Mouse (Mus musculus) WW6 (cell line): Measurements from ENCODE around the gene Tctex1d4.
A peak's percentile ranks its signal among the peaks of the same experiment; 100 is the strongest.

Experiments used
- DNase-seq: peaks from one replicate; pipeline ENCODE4 v3.0.0-alpha.2; 2013; ENCODE audit warnings: low read depth, low spot score

The Tctex1d4 gene

DNA sequence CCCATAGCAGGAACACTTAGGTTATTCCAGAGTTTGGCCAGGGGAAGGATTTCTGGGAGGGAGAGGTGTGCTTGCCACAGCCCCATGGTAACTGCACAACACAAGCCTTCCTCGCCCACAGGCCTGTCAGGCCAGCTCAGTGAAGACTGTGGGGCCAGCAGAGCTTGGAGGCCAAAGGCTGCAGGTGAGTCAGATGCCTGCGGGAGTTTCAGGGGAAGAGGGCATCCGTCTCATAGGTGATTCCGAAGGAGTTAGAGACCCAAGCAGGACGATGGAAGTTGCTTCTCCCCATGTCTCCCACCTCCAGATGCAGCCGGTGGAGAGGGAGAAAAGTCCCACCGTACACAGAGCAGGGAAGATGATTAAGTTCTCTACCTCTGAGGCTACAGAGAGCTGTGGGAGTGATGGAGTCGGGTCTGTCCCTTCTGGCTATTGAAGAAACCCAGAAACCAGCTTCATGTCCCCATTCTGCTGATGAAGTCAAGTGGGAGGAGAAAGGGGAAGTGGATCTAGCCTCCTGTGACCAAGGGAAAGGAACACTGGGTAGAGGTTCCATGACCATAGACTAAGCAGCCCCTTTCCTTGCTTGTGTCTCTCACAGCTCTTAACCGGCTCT, at the start of gene Tctex1d4:
Tctex1d4 (plus strand) TSS at position 120 of the 616 bp plus-strand sequence.
- no peak for DNase-seq

DNA sequence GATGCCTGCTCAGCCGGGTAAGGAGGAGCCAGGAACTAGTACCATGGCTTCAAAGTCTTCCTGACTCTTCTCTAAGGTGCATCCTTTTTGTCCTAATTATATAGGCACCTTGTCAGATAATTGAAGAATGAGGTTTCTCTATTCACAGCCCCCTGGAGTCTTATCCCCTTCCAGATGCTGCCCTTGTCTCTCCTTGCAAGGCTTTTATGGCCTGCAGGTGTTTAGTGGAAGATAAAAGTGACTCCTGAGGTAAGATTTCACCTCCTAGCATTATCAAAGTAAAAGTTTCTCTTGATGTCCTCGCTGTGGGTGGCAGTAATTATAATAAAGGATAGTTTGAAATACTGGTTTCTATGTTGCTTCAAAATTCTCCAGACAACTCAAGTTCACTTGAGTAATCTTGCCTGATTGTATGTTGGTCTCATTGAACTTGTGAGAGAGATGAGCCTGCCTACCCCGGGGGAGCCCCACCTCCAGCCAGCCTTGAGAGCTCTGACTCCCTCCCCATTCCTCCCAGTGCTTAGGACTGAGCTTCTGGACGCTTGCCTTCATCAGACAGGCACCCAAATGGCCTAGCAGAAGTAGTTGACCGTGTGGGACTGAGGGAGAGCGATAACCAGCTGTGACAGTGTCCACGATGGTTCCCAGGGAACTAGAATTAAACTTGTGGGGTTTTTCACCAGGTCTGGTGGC, 38.5 kb upstream of the Tctex1d4 start:
- DNase-seq = no peak

DNA sequence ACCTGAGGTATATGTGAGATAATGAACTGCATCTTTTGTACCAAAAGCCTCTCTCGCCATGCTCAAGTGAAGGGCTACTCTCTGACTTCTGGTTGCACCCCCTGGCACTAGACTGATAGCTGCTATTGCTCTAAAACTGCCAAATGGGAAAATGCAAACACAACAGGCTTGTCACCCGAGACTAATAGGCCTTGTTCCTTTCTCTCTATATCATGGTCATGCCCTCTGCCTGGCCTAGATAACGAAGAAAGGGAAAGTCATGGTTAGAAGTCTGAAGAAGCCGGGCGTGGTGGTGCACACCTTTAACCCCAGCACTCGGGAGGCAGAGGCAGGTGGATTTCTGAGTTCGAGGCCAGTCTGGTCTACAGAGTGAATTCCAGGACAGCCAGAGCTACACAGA, 36.0 kb upstream of the Tctex1d4 start:
- DNase-seq = no peak

DNA sequence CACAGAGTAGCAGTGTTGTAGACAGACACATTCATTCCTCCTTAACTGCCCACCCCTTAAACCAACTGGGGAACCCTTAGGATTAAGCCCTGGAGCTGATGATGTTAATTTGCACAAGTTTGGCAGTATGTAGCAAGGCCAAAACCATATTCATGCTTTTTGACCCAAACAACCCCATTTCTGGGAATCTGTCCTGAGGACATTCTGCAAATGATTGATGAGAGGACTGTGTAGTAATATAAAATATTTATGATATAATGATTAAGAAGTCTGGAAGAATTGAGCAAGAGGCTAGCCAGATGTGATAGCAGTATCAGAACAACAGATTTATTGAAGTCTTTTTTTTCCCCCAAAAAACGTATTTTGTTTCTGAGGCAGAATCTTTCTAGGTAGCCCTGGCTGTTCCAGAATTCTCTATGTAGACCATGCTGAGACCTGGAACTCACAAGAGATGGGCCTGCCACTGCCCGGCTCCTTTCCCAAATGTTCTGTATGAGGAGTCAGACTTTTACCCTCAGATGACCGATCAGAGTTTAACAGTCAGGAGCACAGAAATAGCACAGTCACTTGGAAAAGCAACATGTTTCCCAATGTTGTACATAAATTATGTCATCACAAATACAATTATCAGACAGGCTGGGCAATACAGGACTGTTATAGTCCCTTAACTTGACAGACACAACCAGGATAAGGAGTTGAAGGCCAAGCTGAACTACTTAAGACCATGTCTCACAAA, 31.8 kb upstream of the Tctex1d4 start:
- DNase-seq = no peak

DNA sequence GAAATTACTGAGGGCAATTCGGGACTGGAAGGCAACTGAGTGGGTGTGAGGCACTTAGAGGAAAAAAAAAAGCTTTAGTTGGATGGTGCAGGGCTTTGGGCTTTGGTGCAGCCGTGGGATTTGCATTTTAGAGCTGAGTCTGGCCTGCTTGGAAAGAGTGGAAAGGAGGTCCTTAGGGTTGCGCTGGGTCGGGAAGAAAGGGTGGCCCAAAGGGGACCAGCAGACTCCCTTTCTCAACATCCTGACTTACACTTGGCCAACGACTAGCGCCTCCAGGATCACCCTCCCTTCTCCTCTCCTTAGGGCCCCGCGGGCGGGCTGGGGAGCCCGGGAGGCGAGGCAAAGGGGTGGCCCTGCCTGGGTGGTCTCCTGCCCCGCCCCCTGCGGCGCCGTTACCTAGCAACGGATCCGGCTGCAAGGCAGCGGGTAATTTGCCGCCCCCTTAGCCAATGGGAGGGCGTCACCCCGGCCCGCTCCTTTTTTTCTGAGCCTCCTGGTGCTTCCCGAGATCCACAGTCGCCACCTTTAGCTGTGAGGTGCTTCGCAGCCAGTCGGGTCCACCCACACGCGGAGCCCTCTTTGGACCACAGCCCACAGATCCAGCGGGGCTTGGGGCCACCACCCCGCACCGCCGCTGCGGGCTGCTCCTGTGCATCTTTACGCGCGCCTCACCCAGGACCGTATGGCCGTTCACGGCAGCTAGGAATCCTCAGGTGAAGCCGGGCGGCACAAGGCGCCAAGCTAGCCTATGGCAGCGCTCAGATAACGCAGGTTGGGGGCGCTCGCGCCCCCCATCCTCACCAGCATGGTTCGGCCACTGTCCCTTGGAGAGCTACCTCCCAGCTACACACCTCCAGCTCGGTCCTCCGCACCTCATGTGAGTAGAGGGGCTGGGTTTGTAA, 30.8 kb upstream of the Tctex1d4 start, which contains the start of gene Ptch2:
Ptch2 (plus strand) TSS at position 525 of the 902 bp plus-strand sequence.
- peak; percentile 78 for DNase-seq

DNA sequence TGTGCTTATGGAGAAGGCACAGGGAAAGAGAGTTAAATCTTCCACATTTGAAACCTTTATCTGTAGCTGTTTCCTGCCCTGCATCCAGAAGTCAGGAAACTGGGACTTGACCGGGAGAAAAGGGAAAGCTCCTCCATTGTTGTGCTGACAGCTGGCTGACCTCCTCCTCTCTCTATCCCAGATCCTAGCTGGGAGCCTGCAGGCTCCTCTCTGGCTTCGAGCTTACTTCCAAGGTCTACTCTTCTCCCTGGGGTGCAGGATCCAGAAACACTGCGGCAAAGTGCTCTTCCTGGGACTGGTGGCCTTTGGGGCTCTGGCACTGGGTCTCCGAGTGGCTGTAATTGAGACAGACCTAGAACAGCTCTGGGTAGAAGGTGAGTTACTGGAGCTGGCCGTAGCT, 29.9 kb upstream of the Tctex1d4 start:
- no peak for DNase-seq

DNA sequence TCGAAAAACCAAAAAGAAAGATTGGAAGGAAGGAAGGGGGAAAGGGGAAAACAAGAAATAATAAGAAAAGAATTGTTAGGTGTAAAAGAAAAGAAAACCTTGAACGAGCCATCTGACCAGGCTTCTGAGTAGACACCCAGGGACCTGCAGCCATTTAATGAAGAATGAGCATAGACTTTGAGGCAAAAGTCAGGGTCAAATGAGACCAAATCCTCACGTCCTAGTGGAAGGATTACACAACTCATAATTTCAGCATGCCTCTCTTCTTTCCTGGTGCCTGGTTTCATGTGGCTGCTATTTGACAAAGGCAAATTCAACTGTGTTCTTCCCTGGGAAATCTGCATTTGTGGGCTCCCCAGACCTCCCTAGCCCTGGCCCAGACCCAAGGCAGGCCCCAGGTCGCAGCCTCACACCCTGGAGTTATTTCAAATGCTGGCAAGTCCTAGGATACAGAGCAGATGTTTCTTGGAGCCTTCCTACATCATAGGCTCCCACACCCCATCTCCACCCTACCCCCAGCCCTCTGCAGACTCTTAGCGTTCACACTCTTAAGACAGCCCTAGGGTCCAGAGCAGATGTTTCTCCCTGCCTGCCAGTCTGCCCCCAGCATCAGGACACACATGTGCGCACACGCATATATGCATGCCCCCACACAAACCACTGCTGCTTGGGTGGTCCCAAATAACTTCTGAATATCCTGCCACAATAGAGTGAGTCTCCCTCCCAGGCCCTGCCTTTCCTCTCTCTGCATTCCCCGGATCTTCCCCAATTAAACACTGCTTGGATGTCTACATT, 28.4 kb upstream of the Tctex1d4 start:
- no peak for DNase-seq

DNA sequence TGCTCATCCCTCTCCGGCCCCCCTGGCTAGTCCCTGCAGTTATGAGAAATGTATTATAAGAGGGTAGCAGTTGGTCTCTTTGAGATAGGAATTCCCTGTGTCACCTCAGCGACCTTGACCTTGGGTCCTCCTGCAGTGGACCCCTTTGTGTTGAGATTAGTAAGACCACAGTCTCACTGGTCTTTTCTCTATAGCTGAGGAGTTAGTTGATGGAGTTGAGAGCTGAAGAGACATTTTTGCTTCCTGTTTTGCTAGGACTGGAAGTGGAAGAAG, 27.9 kb upstream of the Tctex1d4 start:
- DNase-seq = no peak

DNA sequence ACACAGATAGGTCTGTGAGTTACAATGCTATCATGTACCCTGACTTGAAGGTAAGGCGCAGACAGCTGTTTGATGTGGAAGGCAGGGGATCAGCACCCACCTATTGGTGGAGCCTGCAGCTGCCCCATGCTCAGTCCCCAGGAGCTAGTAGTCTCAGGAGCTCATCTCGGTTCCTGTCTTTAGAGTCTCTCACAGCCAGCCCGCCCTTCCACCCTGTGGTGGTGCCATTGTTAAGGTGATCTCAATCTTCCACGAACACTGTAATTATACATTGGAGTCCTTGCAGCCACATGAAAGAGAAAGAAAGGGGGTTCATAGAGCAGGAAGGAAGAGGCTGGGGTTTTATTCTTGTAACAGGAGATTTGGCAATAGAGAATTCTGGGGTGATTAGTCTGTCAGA, 26.6 kb upstream of the Tctex1d4 start:
- DNase-seq = no peak

DNA sequence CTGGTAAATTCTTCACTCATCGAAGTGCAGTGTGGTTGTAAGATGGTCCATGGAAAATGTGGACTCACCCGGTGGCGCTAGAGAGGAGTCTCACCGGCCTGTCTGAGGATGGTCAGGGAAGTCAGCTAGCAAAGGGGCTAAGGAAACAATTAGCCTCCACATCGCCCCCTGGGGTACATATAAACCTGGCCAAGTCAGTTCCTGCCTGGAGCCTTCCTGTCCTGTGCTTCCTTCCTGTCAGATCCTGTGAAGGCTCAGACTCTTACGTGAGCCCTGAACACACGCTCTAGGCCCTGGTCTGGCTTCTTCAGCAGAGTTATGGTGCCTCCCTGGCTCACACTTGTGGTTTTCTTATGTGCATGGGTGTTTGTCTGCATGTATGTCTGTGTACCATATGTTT, 25.4 kb upstream of the Tctex1d4 start:
- DNase-seq = peak; percentile 65

DNA sequence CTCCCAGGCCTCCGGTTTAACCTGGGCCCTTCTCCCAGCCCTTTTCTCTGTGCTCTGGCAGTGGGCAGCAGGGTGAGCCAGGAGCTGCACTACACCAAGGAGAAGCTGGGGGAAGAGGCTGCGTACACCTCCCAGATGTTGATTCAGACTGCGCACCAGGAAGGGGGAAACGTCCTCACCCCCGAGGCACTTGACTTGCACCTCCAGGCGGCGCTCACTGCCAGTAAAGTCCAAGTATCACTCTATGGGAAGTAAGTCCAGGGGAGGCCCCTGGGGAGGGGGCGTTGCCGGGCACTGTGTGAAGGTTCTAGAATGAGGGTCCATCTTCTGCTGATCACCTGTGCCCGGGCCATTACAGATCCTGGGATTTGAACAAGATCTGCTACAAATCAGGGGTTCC, 21.9 kb upstream of the Tctex1d4 start:
- no peak for DNase-seq

DNA sequence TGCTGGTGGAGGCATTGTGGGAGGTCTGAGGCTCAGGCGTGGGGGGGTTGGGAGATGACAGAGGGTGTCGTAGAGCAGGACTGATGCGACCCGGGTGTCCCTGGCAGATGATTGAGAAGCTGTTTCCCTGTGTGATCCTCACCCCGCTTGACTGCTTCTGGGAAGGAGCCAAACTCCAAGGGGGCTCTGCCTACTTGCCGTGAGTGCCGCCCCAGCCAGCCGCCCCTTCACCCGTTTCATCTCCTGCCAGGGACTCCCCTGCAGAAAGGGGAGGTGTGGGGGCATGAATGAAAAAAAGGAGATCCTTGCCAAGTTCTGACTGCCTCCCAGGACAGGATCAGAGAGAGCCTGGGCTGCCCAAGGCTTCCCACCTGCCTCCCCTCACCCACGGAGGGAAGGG, 21.5 kb upstream of the Tctex1d4 start:
- no peak for DNase-seq

DNA sequence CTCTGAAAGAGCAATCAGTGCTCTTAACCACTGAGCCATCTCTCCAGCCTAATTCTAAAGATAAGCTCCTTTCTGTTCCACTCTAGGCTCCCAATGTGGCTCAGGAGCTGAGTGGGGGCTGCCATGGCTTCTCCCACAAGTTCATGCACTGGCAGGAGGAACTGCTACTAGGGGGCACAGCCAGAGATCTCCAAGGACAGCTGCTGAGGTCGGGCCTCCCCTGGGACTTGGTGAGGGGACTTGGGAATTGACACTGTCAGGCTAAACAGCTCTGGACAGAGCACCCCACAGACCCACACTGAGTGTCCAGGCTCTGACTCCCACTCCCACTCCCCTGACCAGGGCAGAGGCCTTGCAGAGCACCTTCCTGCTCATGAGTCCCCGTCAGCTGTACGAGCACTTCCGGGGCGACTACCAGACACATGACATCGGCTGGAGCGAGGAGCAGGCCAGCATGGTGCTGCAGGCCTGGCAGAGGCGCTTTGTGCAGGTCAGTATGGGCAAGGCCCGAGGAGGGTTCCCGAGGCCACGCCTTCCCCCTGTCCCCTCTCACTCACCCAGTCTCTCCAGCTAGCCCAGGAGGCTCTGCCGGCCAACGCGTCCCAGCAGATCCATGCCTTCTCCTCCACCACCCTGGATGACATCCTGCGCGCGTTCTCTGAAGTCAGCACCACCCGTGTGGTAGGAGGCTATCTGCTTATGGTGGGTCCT, 18.6 kb upstream of the Tctex1d4 start:
- DNase-seq = no peak

DNA sequence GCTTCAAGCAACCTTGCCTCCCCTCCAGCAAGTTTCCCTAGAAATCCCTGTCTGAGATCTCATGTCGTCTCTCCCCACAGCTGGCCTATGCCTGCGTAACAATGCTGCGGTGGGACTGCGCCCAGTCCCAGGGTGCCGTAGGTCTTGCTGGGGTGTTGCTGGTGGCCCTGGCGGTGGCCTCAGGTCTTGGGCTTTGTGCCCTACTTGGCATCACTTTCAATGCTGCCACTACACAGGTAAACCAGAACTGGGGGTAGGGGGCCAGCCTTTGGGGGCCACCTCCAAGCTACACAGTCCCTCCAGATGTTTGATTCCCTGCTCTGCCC, 18.1 kb upstream of the Tctex1d4 start:
- no peak for DNase-seq

DNA sequence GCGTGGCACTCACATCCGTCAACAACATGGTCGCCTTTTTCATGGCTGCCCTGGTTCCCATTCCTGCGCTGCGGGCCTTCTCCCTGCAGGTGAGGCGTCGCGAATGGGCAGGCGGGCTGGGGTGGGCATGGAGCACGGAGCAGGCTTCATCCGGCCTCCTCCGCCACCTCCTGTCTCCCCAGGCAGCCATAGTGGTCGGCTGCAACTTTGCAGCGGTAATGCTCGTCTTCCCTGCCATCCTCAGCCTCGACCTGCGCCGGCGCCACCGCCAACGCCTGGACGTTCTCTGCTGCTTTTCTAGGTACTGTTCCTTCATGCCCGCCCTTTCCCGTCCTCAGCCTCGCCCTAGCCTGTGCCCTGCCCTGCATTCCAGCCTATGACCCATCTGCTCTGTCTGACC, 17.3 kb upstream of the Tctex1d4 start:
- no peak for DNase-seq

DNA sequence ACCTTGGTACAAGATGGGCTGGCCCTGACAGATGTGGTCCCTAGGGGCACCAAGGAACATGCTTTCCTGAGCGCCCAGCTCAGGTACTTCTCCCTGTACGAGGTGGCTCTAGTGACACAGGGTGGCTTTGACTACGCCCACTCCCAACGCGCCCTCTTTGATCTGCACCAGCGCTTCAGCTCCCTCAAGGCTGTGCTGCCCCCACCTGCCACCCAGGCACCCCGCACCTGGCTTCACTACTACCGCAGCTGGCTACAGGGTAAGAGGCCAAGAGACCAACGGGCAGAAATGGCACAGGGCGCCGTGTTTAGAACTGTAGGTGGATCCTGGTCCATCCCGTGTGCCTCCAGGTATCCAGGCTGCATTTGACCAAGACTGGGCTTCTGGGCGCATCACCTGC, 16.3 kb upstream of the Tctex1d4 start:
- DNase-seq = no peak

DNA sequence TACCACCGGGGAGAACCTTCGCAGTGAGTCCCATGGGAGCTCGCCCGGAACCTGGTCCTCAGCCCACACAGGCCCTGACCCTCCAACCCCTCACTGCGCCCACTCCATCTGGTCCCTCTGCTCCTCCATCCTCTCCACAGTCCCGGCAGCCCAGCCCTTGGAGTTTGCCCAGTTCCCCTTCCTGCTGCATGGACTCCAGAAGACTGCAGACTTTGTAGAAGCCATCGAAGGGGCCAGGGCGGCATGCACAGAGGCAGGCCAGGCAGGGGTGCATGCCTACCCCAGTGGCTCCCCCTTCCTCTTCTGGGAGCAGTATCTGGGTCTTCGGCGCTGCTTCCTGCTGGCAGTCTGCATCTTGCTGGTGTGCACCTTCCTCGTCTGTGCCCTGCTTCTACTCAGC, 15.6 kb upstream of the Tctex1d4 start:
- no peak for DNase-seq

DNA sequence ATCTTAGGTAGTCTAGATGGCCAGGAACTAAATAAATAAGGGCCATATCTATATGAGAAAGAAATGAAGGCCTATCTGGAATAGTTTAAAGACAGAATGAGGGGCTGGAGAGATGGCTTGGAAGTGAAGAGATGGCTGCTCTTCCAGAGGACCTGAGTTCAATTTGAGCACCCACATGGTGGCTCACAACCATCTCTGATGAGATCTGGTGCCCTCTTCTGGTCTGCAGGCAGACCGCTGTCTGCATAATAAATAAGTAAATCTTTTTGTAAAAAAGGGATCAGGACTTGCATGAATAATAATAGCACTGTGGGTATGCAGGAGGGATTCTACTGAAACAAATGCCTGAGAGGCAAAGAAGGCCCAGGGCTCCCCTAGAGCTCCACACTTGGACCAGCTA, 13.4 kb upstream of the Tctex1d4 start:
- no peak for DNase-seq

DNA sequence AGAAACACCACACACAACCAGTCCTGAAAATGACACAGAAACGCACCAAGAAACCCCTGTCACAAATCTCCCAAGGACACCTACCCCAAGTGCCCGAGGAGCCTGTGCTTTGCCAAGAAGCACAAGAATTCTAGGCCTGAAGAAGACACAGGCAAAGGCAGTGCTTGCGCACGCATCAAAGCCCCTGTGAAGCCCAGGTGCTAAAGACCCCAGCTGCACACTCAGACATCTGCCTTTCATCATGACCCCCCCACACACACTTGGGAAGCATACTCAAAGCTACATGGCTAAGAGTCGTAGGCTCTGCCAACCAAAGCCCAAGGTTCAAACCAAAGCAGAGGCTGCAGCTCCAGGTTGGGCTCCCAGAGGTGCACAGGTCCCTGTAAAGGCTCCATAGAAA, 11.0 kb upstream of the Tctex1d4 start:
- DNase-seq = no peak

DNA sequence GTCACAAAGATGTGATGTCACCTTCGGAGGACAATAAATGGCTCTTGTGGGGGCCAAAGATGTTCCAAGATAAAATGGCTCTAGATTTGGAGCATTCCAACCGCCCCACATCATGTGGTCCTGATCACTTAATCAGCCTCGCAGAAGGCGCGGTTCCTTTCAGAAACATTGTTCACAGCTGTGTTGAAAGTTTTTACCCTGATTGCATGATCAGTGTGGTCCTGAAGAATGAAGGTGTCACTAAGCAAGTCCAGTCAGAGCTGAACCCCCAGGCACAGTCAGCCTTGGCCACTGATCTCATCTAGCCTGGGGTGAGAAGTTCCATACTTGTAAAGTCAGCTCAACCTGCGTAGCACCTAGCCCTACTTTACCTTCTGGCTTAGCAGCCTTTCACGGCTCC, 8.7 kb upstream of the Tctex1d4 start:
- DNase-seq = no peak

DNA sequence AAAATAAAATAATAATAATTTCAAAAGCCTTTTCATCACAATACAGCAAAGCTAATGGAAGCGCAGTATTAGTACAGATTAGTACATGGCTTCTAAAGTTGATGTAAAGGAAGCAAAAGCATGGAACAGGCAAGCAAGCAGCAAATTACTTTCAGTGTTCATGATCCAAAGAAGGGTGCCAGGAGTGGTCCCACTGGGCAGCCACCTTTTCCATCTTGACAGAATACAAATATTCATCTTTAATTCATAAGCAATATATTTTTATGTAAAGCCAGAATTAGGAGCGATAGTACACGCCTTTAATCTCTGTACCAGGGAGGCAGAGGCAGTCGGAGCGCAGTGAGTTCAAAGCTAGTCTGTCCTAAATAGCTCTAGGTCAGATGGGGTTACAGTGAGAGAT, 7.0 kb upstream of the Tctex1d4 start:
- DNase-seq = no peak
